Mouse (Mus musculus) C2C12 (cell line): Measurements from ENCODE around the gene Gm20388. TPM values are rescaled to one million over a fixed set of nuclear protein-coding genes. Genes with fewer than 3 reads are reported as not detected.

Experiments
- H3K27me3 ChIP-seq: one replicate; pipeline ENCODE4 v1.6.1; 2011; ENCODE audit not compliant: control insufficient read depth, insufficient read depth, insufficient read length
- H3K36me3 ChIP-seq: one replicate; pipeline ENCODE4 v1.6.1; 2011; ENCODE audit not compliant: control insufficient read depth, insufficient read depth
- H3K4me3 ChIP-seq: one replicate; pipeline ENCODE4 v1.5.1; 2011; ENCODE audit warnings: mild to moderate bottlenecking, control low read depth; ENCODE audit not compliant: poor library complexity, insufficient read depth, severe bottlenecking
- H3K79me2 ChIP-seq: one replicate; pipeline ENCODE4 v1.6.1; 2011; ENCODE audit not compliant: control insufficient read depth, insufficient read depth
- H3K79me3 ChIP-seq: one replicate; pipeline ENCODE4 v1.6.1; 2011; ENCODE audit warnings: low read depth, control low read depth
- H3ac ChIP-seq: one replicate; pipeline ENCODE3; 2011; ENCODE audit warnings: low read depth; ENCODE audit not compliant: control insufficient read depth, insufficient read length
- CEBPB ChIP-seq: IDR thresholded peaks from one replicate; pipeline ENCODE4 v1.6.1; 2011; ENCODE audit warnings: low read depth, mild to moderate bottlenecking, control low read depth, moderate library complexity
- CTCF ChIP-seq: IDR thresholded peaks from one replicate; pipeline ENCODE4 v1.5.1; 2011; ENCODE audit not compliant: control insufficient read depth, insufficient read depth, insufficient read length
- FOSL1 ChIP-seq: IDR thresholded peaks from one replicate; pipeline ENCODE4 v1.8.0; 2011; ENCODE audit warnings: mild to moderate bottlenecking, low read length; ENCODE audit not compliant: poor library complexity, insufficient read depth, severe bottlenecking
- MAX ChIP-seq: IDR thresholded peaks from one replicate; pipeline ENCODE4 v1.6.1; 2011; ENCODE audit warnings: mild to moderate bottlenecking, control low read depth
- MYOD1 ChIP-seq: IDR thresholded peaks from one replicate; pipeline ENCODE4 v1.6.1; 2011; ENCODE audit warnings: low read depth; ENCODE audit not compliant: control insufficient read depth, insufficient read length
- MYOG ChIP-seq: IDR thresholded peaks from one replicate; pipeline ENCODE4 v1.6.1; 2011; ENCODE audit not compliant: control insufficient read depth, insufficient read length; ENCODE audit errors: extremely low read depth
- USF1 ChIP-seq: IDR thresholded peaks from one replicate; pipeline ENCODE4 v1.6.1; 2011; ENCODE audit warnings: low read depth, mild to moderate bottlenecking, control low read depth, moderate library complexity
- polyA plus RNA-seq: library from polyadenylated mRNA; unstranded; fragments of >200 nt; fragmentation: generic; extraction: Trizol; gene quantifications from one replicate; pipeline ENCODE4 v1.2.1, GENCODE M21; 2012; ENCODE audit warnings: missing spikeins

The Gm20388 gene
- polyA plus RNA-seq, 1 experiment: 15.0 TPM

GRCm38 (mm10) chr8:120135687-120136086 is 225.0 kb downstream of the Gm20388 start:
- Histone ChIP-seq H3K27me3 (no peaks in the 10 kb centered on the region), H3ac (no peak overlapping the region), H3K79me2 (no peaks in the 10 kb centered on the region), H3K79me3 (no peaks in the 10 kb centered on the region), H3K4me3 (no peak overlapping the region), H3K36me3 (no peaks in the 10 kb centered on the region)
- peak; percentile 81 for TF ChIP-seq USF1
- no peak for TF ChIP-seq MYOG

GRCm38 (mm10) chr8:120136618-120137017 is 226.0 kb downstream of the Gm20388 start:
- Histone ChIP-seq H3ac (no peak overlapping the region), H3K79me2 (no peaks in the 10 kb centered on the region), H3K4me3 (no peak overlapping the region), H3K79me3 (no peaks in the 10 kb centered on the region), H3K27me3 (no peaks in the 10 kb centered on the region), H3K36me3 (no peaks in the 10 kb centered on the region)
- no peak for TF ChIP-seq FOSL1
- no peak for TF ChIP-seq CTCF
- TF ChIP-seq CEBPB: no peak
- no peak for TF ChIP-seq USF1
- TF ChIP-seq MAX: no peak
- TF ChIP-seq MYOD1: no peak
- TF ChIP-seq MYOG: no peak

- Histone ChIP-seq H3ac (no peak overlapping the region), H3K4me3 (no peak overlapping the region), H3K27me3 (no peaks in the 10 kb centered on the region), H3K79me3 (no peaks in the 10 kb centered on the region), H3K79me2 (no peaks in the 10 kb centered on the region), H3K36me3 (no peaks in the 10 kb centered on the region)
- no peak for TF ChIP-seq CTCF
- no peak for TF ChIP-seq MYOD1
- no peak for TF ChIP-seq FOSL1
- TF ChIP-seq CEBPB: no peak
- no peak for TF ChIP-seq USF1
- TF ChIP-seq MYOG: no peak
- TF ChIP-seq MAX: no peak
Observed at GRCm38 (mm10) chr8:120138958-120139357, 228.3 kb downstream of the Gm20388 start.

GRCm38 (mm10) chr8:120140769-120141168 is 230.1 kb downstream of the Gm20388 start:
- Histone ChIP-seq H3K36me3 (no peaks in the 10 kb centered on the region), H3K79me3 (no peaks in the 10 kb centered on the region), H3K27me3 (no peaks in the 10 kb centered on the region), H3K79me2 (no peaks in the 10 kb centered on the region), H3ac (no peak overlapping the region), H3K4me3 (no peak overlapping the region)
- TF ChIP-seq FOSL1 (no peak), CEBPB (no peak), MYOD1 (no peak), USF1 (no peak), CTCF (no peak), MAX (no peak)

GRCm38 (mm10) chr8:120143911-120144651 is 233.4 kb downstream of the Gm20388 start:
- no peaks in the 10 kb centered on the region for H3K36me3 ChIP-seq
- no peaks in the 10 kb centered on the region for H3K79me3 ChIP-seq
- no peaks in the 10 kb centered on the region for H3K27me3 ChIP-seq

GRCm38 (mm10) chr8:120144652-120145301 is 234.1 kb downstream of the Gm20388 start:
- H3K79me3 ChIP-seq: no peaks in the 10 kb centered on the region
- no peak overlapping the region for H3K4me3 ChIP-seq
- TF ChIP-seq MYOD1 (no peak), CTCF (no peak), MYOG (no peak), MAX (no peak), CEBPB (no peak), FOSL1 (no peak), USF1 (no peak)
- H3K27me3 ChIP-seq: no peaks in the 10 kb centered on the region
- H3ac ChIP-seq: peak overlapping the region; percentile 16
- no peaks in the 10 kb centered on the region for H3K36me3 ChIP-seq
- no peaks in the 10 kb centered on the region for H3K79me2 ChIP-seq

More at GRCm38 (mm10) chr8:120143911-120144651, 233.4 kb downstream of the Gm20388 start:
- TF ChIP-seq MYOD1 (peak; percentile 77), MAX (no peak), FOSL1 (no peak), CEBPB (no peak), MYOG (no peak)
- Histone ChIP-seq H3K79me2 (no peaks in the 10 kb centered on the region), H3K4me3 (no peak overlapping the region), H3ac (no peak overlapping the region)
